Mouse (Mus musculus) liver, embryonic 15.5 days (tissue): ENCODE measurements around the gene Ramp1. TPM values are rescaled to one million over a fixed set of nuclear protein-coding genes. Genes with fewer than 3 reads are reported as not detected.

Experiments used
- ATAC-seq: fragments of 200-750 bp; cut with Nextera tagmentation; 2 replicates; pipeline ENCODE4 v1.8.0; 2017; ENCODE audit warnings: moderate number of reproducible peaks, mild to moderate bottlenecking, moderate library complexity; ENCODE audit not compliant: insufficient read depth
- H3K27ac ChIP-seq: fragments of 300-500 bp; sonication (generic); replicated peaks from 2 replicates; pipeline ENCODE4 v1.5.1; 2015; ENCODE audit warnings: mild to moderate bottlenecking, inconsistent platforms
- H3K27me3 ChIP-seq: fragments of 300-500 bp; sonication (generic); 2 replicates; pipeline ENCODE4 v1.6.1; 2015; ENCODE audit warnings: mild to moderate bottlenecking, inconsistent platforms
- H3K36me3 ChIP-seq: fragments of 300-500 bp; sonication (generic); replicated peaks from 2 replicates; pipeline ENCODE4 v1.6.1; 2015; ENCODE audit warnings: moderate library complexity, mild to moderate bottlenecking, inconsistent platforms
- H3K4me1 ChIP-seq: fragments of 300-500 bp; sonication (generic); replicated peaks from 2 replicates; pipeline ENCODE4 v1.6.1; 2015; ENCODE audit warnings: inconsistent platforms
- H3K4me2 ChIP-seq: fragments of 300-500 bp; sonication (generic); 2 replicates; pipeline ENCODE4 v1.6.1; 2015; ENCODE audit warnings: moderate library complexity, mild to moderate bottlenecking, inconsistent platforms
- H3K4me3 ChIP-seq: fragments of 300-500 bp; sonication (generic); replicated peaks from 2 replicates; pipeline ENCODE4 v1.5.1; 2015; ENCODE audit warnings: mild to moderate bottlenecking, inconsistent platforms
- H3K9ac ChIP-seq: fragments of 300-500 bp; sonication (generic); 2 replicates; pipeline ENCODE4 v1.6.1; 2015; ENCODE audit warnings: moderate library complexity, mild to moderate bottlenecking, inconsistent platforms
- H3K9me3 ChIP-seq: fragments of 300-500 bp; sonication (generic); replicated peaks from 2 replicates; pipeline ENCODE4 v1.6.1; 2016; ENCODE audit warnings: inconsistent platforms
- WGBS: fragments of 180-500 bp; shearing (Covaris S2); methylation state at CpG from one replicate; pipeline ENCODE4 v1.1.7; 2015; ENCODE audit warnings: mixed read lengths; ENCODE audit not compliant: insufficient replicate concordance; 5-methylcytosine and 5-hydroxymethylcytosine counted together
- polyA plus RNA-seq: library from polyadenylated mRNA; unstranded; fragments of >200 nt; fragmentation: Nextera tagmentation; extraction: Ambion mirVana; gene quantifications from 2 replicates; pipeline ENCODE4 v1.2.1, GENCODE M21; 2015

The Ramp1 gene
- polyA plus RNA-seq, 1 experiment from 2014 or later, result 6.0 TPM

DNA sequence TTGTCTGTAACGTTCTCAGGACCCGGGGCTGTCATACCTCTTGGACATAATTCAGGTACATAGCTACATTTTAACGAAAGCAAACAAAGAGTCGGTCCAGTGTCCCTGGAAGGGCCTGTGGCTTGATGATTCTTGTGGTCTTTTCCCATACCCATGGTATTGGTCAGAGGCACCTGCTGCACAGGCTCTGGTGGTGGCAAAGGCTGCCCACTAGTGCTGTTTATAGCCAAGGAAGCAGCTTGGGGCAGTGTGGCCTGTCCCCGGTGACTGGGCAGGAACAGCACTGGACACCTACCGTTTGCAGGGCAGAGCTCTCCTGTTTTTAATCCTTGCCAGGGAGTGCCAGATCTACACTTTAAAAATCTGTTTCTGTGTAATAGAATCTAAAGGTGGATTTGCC is 1.1 kb downstream of the Ramp1 start:
- H3K4me3 ChIP-seq, result peak overlapping the region; percentile 51; the same call in 1 of the 2 replicates
- no peak for ATAC-seq
- H3K9me3 ChIP-seq, result no peaks in the 10 kb centered on the region
- H3K4me2 ChIP-seq, result peak overlapping the region; percentile 67; the same call in 1 of the 2 replicates
- H3K4me1 ChIP-seq, result peaks cover 16% of the 10 kb centered on the region; the same call in 1 of the 2 replicates
- 38% methylated on average over 6 of the region's 6 CpGs for WGBS
- no peak overlapping the region for H3K9ac ChIP-seq
- no peak overlapping the region for H3K27ac ChIP-seq
- no peaks in the 10 kb centered on the region for H3K36me3 ChIP-seq
- H3K27me3 ChIP-seq, result peaks cover 26% of the 10 kb centered on the region

DNA sequence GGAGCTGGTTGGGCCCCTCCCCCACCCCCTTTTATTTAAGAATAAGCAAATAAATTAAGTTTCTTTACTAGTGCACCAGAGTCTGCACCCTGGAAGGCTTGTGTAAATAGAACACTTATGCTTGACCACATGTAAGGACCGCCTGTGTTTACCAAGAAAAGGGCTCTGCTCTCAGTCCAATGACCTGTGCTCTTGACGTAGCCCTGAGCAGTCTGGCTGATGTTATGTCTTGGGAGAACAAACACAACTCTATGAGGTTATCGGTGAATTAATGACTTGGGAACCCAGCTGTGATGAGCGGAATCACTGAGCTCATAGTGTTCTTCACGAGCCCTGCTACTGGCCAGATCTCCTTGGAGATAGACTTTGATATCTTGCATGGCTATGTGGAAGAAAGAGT is 1.6 kb downstream of the Ramp1 start:
- ATAC-seq, result no peak
- 48% methylated on average over 5 of the region's 5 CpGs for WGBS
- H3K27ac ChIP-seq, result no peak overlapping the region

DNA sequence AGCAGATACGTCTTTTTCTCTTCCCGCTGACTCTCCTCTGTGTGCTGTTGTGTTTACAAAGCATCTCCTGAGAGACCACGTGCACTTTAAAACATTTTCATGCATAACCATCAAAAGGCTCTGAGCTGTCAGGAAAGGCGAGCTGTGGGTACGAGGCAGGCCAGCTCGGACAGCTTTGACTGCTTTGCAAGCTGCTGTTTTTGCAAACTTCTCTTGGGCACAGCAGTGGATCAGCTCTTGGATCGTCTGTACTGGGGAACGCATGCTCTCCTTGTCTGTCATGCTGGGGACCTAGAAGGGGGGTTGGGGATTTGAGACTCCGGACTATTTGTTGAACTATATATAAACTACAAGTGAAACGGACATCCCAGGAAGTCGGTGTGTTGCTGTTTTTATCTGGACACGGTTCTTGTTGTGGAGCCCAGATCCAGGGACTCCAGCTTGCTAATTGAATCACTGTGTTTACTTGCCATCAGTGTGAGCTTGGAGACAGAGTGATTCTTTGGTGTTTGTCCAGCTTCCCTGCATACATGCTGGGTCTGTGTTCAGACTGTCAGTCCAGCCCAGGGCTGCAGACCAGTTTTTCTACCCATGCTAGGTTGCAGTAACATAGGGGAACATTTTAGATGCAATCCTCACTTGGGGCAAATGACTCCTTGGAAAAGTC is 2.3 kb downstream of the Ramp1 start:
- Histone ChIP-seq H3K27ac (no peak overlapping the region), H3K4me2 (peak overlapping the region; percentile 21), H3K9me3 (no peaks in the 10 kb centered on the region), H3K9ac (no peak overlapping the region), H3K27me3 (peaks cover 26% of the 10 kb centered on the region), H3K36me3 (no peaks in the 10 kb centered on the region), H3K4me3 (no peak overlapping the region), H3K4me1 (peaks cover 19% of the 10 kb centered on the region; the same call in 1 of the 2 replicates)
- no peak for ATAC-seq
- WGBS, result 26% methylated on average over 12 of the region's 12 CpGs

More for the DNA sequence above, 1.6 kb downstream of the Ramp1 start:
- Histone ChIP-seq H3K36me3 (no peaks in the 10 kb centered on the region), H3K9me3 (no peaks in the 10 kb centered on the region), H3K27me3 (peaks cover 26% of the 10 kb centered on the region), H3K4me3 (no peak overlapping the region), H3K4me2 (0 out of 2 replicates have a peak overlapping the region, but pooled peaks have one; percentile 67), H3K9ac (no peak overlapping the region), H3K4me1 (peaks cover 16% of the 10 kb centered on the region; the same call in 1 of the 2 replicates)

DNA sequence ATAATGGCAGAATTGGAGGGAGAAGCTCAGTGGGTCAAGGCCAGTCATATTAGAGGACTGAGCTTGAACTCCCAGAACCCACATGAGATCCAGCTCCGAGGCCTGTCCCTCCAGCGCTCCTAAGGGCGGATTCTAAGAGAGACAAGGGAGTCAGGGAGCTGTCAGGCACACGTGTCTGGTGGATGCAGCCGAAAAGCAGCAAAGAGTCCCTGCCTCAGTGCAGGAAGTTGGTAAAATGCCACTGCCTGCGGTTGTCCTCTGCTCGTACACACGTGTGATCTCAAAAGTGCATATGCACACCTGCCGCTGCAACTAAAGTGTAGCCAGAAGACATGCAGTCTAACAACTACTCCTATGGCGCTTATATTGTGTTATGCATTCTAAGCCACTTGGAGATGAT is 3.7 kb downstream of the Ramp1 start:
- Histone ChIP-seq H3K9me3 (no peaks in the 10 kb centered on the region), H3K4me2 (no peak overlapping the region), H3K27me3 (peaks cover 26% of the 10 kb centered on the region), H3K4me1 (peaks cover 32% of the 10 kb centered on the region), H3K27ac (no peak overlapping the region), H3K4me3 (no peak overlapping the region), H3K9ac (no peak overlapping the region), H3K36me3 (no peaks in the 10 kb centered on the region)
- WGBS, result 64% methylated on average over 10 of the region's 10 CpGs
- no peak for ATAC-seq

DNA sequence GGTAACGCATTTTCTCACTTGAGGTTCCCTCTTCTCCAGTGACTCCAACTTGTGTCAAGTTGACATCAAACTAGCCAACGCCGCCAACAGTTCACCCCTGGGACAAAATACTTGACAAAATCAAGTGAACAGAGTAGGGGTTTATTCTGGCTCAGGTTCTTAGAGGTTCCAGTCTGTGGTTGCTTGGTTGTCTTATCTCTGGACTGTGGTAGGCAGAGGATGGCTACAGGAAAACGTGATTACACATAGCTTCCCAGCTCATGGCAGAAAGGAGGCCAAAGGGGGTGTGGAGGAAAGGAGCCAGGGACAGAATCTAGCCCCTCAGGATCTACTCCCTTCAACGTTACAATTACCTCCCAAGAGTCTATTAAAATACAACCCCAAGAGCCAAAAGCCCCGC is 7.1 kb downstream of the Ramp1 start:
- no peak for ATAC-seq
- Histone ChIP-seq H3K4me1 (peaks cover 21% of the 10 kb centered on the region), H3K27me3 (no peaks in the 10 kb centered on the region; the same call in 1 of the 2 replicates), H3K4me3 (no peak overlapping the region), H3K4me2 (no peak overlapping the region), H3K36me3 (no peaks in the 10 kb centered on the region), H3K9me3 (no peaks in the 10 kb centered on the region), H3K9ac (no peak overlapping the region), H3K27ac (peak overlapping the region; percentile 68; the same call in 1 of the 2 replicates)
- WGBS, result 43% methylated on average over 6 of the region's 6 CpGs

DNA sequence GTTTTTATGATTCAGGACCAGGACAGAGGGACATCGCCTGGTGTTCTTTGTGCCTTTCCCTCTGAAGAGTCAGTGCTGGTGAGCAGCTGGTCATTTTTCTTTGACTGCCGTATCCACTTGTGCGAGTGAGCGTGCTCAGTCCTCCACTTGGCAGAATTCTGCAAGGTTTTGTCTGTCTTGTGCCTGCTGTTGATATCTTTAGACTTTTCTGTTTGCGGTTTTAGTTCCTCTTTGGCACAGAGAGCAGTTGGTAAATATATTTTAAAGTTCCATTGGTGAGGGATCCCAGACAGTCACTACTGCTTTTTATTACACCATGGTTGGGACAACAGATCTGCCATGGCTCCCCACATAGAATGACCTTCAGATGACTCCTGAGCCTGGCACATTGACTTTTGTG is 7.7 kb downstream of the Ramp1 start:
- peak; percentile 32; the same call in 1 of the 2 replicates for ATAC-seq
- 21% methylated on average over 5 of the region's 5 CpGs for WGBS

DNA sequence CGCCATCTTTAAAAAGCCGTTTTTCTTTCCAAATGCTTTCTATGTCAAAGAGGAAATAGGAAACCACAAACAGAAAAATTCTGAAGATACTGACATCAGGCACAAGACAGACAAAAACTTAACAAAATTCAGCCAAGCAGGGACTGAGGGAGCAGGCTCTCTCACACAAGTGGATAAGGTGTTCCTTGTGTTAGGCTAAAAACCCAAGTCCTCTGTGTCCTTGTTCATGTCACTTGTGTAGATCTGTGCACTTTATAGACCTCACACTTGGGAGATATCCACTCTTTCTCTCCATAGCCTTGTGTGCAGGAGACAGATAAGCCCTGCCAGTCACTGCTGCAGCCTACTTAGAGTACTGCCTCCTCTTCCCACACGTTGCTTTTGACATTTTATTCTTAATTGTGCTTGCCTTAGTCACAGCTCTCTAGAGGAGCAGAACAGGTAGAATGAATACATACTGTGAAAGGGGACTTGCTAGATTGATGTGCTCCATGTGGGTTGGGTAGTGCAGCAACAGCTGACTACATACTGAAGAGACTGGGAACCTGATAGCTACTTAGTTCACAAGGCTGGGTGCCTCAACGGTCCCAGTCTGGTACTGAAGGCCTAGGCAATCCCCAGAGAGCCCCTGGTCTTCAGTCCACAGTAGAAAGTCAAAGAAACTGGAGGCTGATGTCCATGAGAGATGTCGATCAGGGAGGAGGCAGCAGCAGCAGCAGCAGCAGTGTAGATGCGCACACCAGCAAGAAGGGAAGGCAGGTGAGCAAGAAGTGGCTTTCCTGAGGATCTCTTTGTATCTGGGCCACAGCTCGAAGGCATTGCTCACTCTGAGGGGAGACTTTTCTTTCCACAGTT is 8.4 kb downstream of the Ramp1 start:
- Histone ChIP-seq H3K4me2 (peak overlapping the region; percentile 18; the same call in 1 of the 2 replicates), H3K27ac (peak overlapping the region; percentile 68), H3K4me3 (no peak overlapping the region), H3K9me3 (no peaks in the 10 kb centered on the region), H3K27me3 (no peaks in the 10 kb centered on the region; the same call in 1 of the 2 replicates), H3K36me3 (no peaks in the 10 kb centered on the region), H3K4me1 (peaks cover 19% of the 10 kb centered on the region), H3K9ac (no peak overlapping the region)
- 41% methylated on average over 7 of the region's 7 CpGs for WGBS
- ATAC-seq, result peak; percentile 62; the same call in 1 of the 2 replicates

More for the DNA sequence above, 7.7 kb downstream of the Ramp1 start:
- H3K9ac ChIP-seq, result no peak overlapping the region
- H3K27ac ChIP-seq, result peak overlapping the region; percentile 68
- peaks cover 19% of the 10 kb centered on the region for H3K4me1 ChIP-seq
- H3K9me3 ChIP-seq, result no peaks in the 10 kb centered on the region
- no peaks in the 10 kb centered on the region; the same call in 1 of the 2 replicates for H3K27me3 ChIP-seq
- H3K36me3 ChIP-seq, result no peaks in the 10 kb centered on the region
- H3K4me2 ChIP-seq, result peak overlapping the region; percentile 18; the same call in 1 of the 2 replicates
- H3K4me3 ChIP-seq, result no peak overlapping the region

DNA sequence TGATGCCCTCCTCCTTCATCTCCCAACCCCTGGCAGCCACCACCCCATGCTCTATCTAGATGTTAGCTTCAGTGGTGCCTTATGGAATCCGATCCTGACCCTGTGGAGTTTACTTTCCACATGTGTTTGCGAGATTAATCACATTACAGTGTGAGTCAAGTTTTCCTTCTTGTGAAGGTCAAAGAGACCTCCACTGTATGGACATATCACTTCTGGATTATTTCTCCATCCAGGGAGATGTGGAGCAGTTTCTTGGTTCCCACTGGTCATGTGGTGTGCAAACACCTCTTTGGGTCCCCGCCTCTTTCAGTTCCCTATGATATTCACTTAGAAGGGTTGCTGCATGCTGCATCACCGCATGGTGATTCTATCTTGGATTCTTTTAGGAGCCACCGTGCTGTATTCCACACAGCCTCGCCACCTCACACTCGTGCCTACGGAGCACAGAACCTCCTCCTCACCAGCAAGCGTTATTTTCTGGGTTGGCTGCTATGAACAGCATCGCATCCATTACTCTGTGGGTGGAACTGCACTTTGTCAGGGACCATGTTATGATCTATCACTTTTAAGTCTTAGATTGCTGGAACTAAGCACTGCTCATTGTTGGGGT is 9.3 kb downstream of the Ramp1 start:
- Histone ChIP-seq H3K9me3 (no peaks in the 10 kb centered on the region), H3K9ac (no peak overlapping the region), H3K4me1 (peaks cover 19% of the 10 kb centered on the region), H3K4me3 (no peak overlapping the region), H3K4me2 (no peak overlapping the region), H3K36me3 (no peaks in the 10 kb centered on the region), H3K27me3 (no peaks in the 10 kb centered on the region), H3K27ac (no peak overlapping the region; the same call in 1 of the 2 replicates)
- ATAC-seq, result no peak
- WGBS, result 70% methylated on average over 10 of the region's 10 CpGs

DNA sequence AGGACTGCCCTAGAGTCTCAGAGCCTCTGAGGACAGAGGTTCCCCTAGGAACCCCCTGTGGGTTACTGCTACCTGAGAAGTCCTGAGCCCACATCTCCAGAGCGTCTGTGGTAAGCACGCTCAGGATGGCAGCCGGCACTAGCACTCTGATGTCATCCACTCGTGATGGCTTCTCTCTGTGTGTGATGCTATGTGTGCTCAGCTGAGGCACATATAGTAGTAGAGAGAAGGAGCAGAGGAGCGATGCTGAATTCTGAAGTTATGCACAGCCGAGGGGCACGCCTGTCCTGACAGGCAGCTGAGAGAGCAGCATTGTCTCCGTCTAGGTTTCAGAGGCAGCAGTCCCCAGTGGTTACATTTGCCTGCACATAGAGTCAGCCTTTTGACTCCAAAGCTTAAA is 12.6 kb downstream of the Ramp1 start:
- 73% methylated on average over 8 of the region's 8 CpGs for WGBS
- no peaks in the 10 kb centered on the region for H3K36me3 ChIP-seq
- H3K4me3 ChIP-seq, result no peak overlapping the region
- H3K27ac ChIP-seq, result no peak overlapping the region
- H3K9me3 ChIP-seq, result no peaks in the 10 kb centered on the region
- H3K4me2 ChIP-seq, result no peak overlapping the region
- H3K9ac ChIP-seq, result no peak overlapping the region
- no peak for ATAC-seq
- peaks cover 14% of the 10 kb centered on the region for H3K4me1 ChIP-seq
- no peaks in the 10 kb centered on the region for H3K27me3 ChIP-seq

DNA sequence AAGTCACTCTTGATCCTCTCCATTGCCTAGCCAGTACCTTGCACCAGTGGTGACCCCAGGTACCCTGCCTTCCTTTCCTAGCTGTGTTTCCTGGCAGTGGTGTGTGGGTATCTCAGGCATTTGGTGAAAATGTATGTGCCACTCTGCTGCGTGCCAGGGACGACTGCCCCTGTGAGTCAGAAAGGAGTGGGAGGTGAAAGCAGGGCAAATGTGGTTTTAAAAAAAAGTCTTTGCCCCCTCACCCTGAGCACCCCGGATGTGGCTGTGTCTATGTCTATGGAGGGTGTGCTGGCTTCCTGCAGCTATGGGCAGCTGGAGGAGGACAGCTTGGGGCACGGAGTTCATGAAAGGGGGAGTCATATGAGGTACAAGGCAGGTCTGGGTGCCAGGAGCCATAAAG is 13.6 kb downstream of the Ramp1 start:
- no peaks in the 10 kb centered on the region for H3K36me3 ChIP-seq
- no peak overlapping the region for H3K9ac ChIP-seq
- 0 out of 2 replicates have a peak, but pooled peaks cover 3% of the 10 kb centered on the region for H3K4me1 ChIP-seq
- no peaks in the 10 kb centered on the region for H3K9me3 ChIP-seq
- no peak overlapping the region for H3K27ac ChIP-seq
- ATAC-seq, result no peak
- H3K27me3 ChIP-seq, result no peaks in the 10 kb centered on the region
- H3K4me3 ChIP-seq, result no peak overlapping the region
- no peak overlapping the region for H3K4me2 ChIP-seq
- WGBS, result 48% methylated on average over 4 of the region's 4 CpGs

DNA sequence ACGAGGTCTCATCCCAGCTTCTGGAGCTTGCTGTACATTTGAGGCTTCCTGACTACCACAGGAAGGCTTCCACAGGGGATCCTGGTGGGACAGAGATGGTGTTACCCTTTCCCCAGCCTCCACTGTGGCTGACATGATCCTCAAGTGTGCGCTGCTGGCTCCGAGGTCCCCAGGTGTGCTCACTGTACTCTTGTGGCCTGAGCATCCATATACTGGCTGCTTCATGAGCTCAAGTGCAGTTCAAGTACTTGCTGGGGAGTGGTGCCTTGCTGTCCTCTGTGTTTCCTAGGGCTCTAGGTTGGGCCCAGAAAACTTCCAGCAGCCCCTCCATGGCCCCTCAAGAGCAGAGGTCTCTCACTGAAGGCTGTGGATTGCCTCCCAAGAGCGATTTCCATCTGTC is 14.1 kb downstream of the Ramp1 start:
- no peak overlapping the region for H3K4me2 ChIP-seq
- H3K9me3 ChIP-seq, result no peaks in the 10 kb centered on the region
- 0 out of 2 replicates have a peak, but pooled peaks cover 3% of the 10 kb centered on the region for H3K4me1 ChIP-seq
- no peak overlapping the region for H3K9ac ChIP-seq
- no peaks in the 10 kb centered on the region for H3K36me3 ChIP-seq
- no peaks in the 10 kb centered on the region for H3K27me3 ChIP-seq
- WGBS, result 72% methylated on average over 4 of the region's 4 CpGs
- no peak for ATAC-seq
- H3K4me3 ChIP-seq, result no peak overlapping the region
- H3K27ac ChIP-seq, result no peak overlapping the region
